Mouse (Mus musculus) heart, adult 18-20 months (tissue): ENCODE data around the gene Naa38. TPM values are rescaled to one million over a fixed set of nuclear protein-coding genes. Genes with fewer than 3 reads are reported as not detected.

ENCODE experiments used
- DNase-seq, 2 experiments: peaks; one replicate each; pipeline ENCODE4 v3.0.0; 2021 to 2022; ENCODE audit warnings: mixed read lengths in 1 of 2
- total RNA-seq, 2 experiments: library from RNA; stranded (reverse); gene quantifications; 2 replicates each; pipeline ENCODE4 v1.2.3; 2021

The Naa38 gene
- total RNA-seq, 2 experiments from 2014 or later = 112 to 118 TPM

- no peak for DNase-seq
Measured at GRCm38 (mm10) chr11:69414421-69415326, 19.4 kb downstream of the Naa38 start.

DNA sequence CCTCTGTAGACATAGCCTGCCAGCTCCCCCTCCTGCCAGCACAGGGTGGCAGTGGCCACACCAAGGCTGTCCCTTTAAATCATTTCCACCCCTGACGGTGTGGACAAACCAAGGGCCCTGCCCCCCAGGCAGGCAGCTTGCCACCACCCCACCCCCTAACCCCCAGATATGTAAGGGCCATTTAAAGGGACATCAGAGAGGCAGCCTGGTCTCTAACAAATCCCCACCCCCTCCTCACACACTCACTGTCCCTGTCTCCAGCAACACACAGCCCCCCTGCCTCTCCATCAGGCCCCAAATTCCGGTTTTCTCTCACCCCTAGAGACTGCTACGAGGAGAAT is 20.0 kb downstream of the Naa38 start:
- DNase-seq = peak in 1 of 2 experiments; percentile 79

- peak; percentile 64 to 66 for DNase-seq
Measured at GRCm38 (mm10) chr11:69415668-69416451, 20.6 kb downstream of the Naa38 start.

DNA sequence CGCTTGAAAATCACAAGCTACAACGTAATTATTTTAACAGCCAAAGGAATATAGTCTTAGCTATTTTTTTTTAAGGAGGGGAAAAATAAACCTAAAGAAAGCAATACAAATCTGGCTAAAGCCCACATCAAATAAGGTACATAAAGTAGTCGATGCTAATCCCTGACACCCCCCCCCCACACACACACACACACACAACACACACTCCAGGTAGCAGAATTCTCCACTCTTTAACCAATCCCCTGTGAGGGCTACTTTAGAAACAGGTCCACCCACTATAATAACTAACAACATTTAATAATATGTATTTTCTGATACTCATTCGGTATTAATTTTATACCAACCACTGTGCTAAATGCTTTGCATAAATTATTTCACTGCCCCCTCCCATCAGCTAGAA is 21.2 kb downstream of the Naa38 start:
- DNase-seq = no peak

GRCm38 (mm10) chr11:69416921-69417448 is 21.7 kb downstream of the Naa38 start:
- no peak for DNase-seq

DNA sequence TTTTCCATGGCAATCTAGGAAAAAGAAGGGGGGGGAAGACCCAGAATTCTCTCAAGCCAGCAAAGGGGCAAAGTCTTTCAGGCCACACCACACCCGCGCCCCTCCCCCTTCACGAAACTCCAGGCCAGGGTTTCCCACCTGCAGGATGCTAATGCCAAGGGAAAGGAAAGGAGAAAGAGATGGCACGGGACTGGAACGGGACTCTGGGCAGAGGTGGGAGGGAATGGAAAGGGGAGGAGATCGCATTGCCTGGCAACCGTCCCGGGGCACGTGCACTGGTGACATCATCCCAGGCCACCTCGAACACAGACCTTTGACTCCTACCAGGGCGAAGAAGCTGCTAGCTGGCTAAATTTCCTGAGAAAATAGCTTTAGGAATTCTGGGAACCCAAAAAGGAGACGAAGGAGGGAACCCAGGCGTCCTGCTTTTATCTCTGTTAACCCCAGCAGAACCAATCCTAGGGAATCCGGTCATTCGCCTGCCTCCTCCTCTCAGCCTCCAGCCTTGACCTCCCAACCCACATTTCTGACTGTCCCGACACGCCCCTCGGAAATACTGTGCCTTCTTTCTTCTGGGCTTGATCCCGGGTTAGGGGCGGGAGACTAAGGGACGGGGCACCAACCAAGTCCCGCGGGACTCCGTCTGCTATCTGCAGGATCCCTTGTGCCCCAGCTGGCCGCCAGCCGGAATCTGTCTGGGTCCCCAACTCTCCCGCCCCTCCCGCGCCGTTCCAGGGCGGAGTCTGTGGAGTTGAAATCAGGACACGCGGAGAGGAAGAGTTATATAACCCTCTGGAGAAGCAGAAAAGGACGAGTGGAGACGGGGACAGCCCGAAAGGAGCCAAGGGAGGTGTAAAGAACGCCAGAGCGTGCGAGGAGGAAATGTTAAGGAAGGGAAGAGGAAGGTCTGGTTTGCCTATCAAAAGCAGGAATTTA is 22.4 kb downstream of the Naa38 start:
- peak; percentile 95 to 96 for DNase-seq

DNA sequence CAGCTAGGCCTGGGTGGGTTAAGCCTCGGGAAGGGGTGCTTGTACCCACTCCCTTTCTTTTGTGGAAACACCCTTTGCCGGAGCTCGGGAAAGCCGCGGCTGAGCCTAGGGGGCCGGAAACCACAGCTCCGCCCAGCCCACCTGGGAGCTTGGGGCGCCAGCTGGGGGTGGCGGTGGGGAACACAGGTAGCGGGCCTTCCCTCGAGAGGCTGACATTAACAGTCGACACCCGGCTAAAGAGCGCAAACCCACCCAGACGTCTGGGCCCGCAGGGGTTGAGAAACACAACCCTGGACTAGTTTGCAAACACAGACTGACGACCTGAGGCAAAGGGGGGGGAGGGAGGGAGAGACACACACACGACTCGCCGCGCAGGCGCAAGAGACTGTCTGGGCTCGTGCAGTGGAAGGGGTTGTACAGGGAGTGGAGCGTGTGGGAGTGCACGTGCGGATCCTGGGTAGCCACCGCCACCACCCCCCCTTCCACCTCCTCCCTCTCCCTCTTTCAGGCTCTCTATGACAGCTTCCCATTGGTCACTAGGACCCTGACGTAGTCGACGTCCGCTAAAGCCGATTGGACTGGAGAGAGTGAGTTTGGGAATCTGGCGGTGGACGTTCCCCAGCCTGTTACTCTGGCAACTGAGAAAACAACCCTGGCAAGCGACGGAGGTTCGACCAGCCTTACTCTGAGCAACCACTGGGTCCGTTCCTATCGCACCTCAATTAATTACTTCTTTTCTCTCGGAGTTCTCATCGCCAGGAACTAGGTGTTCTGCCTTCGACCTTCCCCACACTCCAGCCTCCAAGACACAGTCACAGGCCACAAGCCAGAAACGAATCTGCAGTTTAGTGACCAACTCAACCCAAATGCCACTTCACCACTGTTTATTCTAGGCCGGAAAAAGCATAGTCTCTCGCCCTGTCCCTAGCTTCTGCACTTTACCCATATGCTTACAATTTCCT is 23.5 kb downstream of the Naa38 start:
- DNase-seq = peak; percentile 93 to 97

DNA sequence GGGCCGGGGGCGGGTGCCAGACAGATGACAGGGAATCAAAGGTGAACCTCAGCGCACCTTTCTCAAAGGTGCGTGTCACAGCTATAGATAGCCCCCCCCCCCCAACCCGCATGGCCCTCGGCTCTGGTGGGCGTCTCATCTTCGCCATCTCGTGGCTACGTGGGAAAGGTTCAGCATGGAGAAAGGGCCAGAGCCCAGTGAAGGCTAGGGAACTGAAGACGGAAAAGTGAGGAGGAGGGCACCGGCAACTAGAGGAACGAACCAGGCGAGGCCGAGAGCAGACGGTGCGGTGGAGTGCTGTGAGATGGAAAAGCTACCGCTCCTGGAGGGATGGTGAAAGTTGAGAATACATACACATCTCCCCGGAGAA is 24.1 kb downstream of the Naa38 start:
- peak in 1 of 2 experiments; percentile 52 for DNase-seq

- DNase-seq = peak; percentile 73 to 84
Measured at GRCm38 (mm10) chr11:69419813-69420553, 24.7 kb downstream of the Naa38 start.

DNA sequence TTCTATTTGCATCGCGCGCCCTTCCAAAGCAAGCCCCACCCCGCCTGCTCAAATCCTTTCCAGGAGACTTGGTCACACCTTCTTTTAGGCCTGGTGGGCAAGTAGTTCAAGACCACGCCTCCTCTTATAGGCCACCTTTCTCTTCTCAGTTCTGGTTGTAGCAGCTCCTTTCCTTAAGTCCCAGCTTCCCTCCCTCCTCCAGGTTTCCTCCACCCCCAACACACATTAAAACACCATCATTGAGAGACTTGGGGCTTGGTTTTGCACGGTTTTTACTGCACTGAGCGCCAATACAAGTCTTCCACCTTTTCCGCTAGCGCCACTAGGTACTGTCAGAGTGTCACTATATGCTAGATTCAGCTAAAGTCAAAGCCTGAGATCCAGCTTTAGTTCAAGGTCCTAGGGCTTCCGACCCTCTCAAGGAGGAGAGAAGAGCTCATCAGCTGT is 25.3 kb downstream of the Naa38 start:
- DNase-seq = peak in 1 of 2 experiments; percentile 13

- no peak for DNase-seq
Measured at GRCm38 (mm10) chr11:69421131-69421977, 26.1 kb downstream of the Naa38 start.

GRCm38 (mm10) chr11:69422842-69423241 is 27.6 kb downstream of the Naa38 start:
- DNase-seq = no peak

DNA sequence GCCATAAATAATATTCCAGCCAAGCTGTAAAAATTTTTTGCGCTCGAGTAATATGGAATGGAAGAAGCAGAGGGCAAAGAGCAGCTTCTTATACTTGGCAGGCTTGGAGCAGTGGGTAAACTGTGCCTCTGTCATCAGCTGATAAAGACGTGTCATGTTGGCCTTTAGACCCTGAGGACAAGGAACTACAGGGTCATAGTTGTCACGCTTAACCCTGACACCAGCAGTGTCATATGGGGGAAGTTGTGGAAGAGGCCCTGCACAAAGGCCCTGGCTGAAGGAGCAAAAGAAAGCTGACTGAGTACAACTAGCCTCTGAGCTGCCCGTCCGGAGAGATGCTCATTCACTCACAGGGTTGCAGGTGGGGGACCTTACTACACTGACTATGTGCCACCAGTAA is 28.6 kb downstream of the Naa38 start:
- DNase-seq = no peak

DNA sequence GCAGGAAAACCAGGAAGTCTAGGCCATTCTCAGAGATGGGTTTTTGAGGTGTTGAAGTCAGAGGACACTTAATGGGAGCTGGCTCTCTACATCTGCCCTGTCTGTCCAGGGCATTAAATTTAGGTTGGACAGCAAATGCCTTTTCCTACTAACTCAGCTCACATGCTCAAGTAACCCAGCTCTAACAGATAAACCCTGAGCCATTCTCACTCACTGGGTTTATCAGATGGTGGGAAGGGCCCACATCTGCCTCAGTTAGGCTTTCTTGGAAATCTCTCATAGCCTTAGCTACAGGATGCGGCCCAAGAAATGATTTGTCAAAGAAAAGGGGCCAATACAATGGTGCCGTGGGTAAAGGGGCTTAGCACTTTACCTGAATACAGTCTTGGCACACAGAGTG is 31.0 kb downstream of the Naa38 start:
- DNase-seq = no peak

- DNase-seq = peak in 1 of 2 experiments; percentile 56
Measured at GRCm38 (mm10) chr11:69428751-69429150, 33.5 kb downstream of the Naa38 start.

- DNase-seq = peak; percentile 51 to 76
Measured at GRCm38 (mm10) chr11:69429313-69429712, 34.0 kb downstream of the Naa38 start.

DNA sequence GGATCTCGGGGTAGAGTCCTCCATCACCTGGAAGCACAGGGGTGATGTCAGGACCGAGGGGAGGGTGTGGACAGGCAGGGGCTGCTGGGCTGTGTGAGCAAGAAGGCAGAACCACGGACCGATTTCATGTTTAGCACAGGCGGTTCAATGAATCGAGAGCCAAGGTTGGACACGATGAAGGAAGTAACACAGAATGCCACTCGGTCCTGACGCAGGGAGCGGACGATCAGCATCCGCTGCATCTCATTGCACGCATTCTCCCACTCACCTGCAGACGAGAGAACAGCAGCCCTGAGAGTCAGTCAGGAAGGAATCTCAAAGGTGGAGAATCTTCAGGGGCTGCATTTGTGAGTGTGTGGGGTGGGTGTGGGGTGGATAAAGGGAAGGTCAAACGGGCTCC is 35.3 kb downstream of the Naa38 start:
- DNase-seq = no peak

DNA sequence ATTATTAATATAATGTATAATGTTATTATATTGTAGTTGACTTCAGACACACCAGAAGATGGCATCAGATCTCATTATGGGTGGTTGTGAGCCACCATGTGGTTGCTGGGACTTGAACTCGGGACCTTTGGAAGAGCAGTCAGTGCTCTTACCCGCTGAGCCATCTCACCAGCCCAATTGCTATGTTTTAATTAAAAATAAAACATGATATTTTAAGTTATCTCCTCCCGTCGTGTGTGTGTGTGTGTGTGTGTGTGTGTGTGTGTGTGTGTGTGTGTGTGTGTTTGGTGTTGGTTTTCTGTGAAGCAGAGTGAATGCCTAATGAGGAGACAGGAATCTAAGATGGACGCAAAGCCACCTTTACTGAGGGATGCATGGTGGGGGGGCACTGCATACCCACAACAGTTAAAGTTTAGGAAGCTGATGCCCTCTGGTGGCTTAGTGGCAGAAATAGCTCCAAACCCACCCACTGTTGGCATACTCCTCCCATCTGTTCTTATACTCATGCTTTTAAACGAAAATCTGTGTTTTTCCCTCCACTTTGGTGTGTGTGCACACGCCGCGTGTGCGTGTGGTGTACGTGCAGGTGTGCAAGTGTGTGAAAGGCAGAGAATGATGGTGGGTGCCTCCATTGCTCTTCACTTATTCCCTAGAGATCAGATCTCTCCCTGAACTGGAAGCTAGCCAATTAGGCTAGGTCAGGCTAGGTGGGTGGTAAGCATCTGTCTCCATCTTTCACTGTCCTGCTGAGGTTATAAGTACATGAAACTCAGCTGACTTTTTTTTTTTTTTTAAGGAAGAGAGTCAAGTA is 36.7 kb downstream of the Naa38 start:
- peak; percentile 79 to 83 for DNase-seq
